Mouse (Mus musculus): ENCODE results near the gene Sirt2.

Gene Sirt2

DNA sequence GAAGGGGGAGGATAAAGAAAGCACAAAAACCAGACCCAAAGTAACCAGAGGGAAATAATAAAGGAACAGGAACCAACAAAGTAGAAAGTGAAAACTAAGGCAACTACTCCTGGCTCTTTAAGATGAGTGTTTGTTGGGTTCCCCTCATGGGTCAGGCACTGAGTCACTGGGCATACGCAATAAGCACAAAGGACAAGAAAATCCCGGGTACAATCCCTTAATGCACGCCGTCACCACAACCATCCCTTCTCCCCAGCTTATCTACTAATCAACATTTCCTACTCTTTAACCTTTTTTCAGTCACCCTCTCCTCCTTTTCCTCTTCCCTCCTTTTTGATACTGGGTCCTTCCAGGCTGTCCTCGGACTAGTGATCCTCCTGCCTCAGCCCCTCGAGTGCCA lies 1.3 kb upstream of the Sirt2 start:
- ATAC-seq (ENCODE audit: insufficient number of reproducible peaks, low FRiP score, low TSS enrichment): no peak

DNA sequence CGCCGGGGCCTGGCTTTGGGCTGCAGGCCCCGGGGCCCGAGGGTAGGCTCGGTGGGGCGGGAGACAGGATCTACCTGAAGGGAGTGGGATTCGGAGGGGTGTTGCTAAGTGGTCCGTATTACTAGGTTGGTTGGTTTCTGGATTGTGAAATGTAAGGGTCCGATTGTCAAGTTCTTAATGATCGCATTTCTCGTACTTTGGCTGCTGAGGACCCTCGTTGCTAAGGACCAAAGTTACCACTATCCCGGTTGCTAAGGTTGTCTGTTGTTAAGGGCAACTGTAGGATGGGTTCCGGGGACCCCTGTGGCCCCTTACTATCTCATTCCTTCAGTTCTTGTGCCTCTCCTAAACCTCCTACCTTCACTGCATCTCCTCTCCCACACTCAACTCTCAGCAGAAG lies 375 bp downstream of the Sirt2 start:
- no peak for ATAC-seq (ENCODE audit: insufficient number of reproducible peaks, low FRiP score, low TSS enrichment)

DNA sequence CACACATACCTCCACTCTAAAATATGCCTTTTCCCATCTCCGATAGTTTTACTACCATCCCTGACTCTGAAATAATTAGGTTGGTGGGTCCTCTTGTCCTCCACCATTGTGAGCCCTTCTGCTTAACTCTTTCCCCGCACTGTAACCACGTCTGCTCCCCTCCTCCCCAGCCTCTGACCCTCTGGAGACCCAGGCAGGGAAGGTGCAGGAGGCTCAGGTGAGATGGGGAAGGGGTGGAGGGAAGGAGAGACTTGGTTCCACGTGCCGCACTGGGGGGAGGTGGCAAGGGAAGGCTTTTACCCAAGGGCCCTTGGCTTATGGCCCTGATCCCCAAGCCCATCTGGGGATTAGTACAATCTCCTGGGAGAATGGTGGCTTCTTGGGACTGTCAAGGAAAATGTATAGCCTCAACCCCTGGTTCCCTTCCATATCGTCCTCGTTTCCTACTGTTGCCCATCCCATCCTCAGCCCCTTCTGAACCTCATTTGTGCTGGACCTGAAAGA lies 979 bp downstream of the Sirt2 start, which contains the start of gene Nfkbib:
Gene Nfkbib, minus strand, starts transcription at position 51 of the 504 bp plus-strand sequence.
- ATAC-seq (ENCODE audit: insufficient number of reproducible peaks, low FRiP score, low TSS enrichment): no peak

DNA sequence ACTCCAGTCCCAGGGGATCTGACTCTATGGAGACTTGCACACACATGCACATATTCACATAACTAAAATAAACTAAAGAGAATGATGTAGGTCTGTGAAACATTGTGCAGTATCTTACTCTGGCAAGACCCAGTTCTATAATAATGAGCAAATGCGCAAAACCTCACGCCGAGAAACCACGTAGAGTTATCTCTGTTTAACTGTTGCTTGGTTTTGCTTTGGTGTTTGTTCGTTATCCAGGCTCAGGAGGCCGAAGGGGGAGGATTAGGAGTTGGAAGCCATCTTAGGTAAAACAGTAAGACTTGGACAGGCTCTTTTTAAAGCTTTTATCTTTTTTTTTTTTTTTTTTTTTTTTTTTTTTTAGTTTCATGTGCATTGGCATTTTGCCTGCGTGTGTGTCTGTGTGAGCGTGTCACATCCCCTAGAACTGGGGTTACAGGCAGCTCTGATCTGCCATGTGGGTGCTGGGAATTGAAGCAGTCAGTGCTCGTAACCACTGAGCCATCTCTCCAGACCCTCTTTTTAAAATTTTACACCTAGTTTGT lies 3.0 kb downstream of the Sirt2 start:
- ATAC-seq (ENCODE audit: insufficient number of reproducible peaks, low FRiP score, low TSS enrichment): no peak

DNA sequence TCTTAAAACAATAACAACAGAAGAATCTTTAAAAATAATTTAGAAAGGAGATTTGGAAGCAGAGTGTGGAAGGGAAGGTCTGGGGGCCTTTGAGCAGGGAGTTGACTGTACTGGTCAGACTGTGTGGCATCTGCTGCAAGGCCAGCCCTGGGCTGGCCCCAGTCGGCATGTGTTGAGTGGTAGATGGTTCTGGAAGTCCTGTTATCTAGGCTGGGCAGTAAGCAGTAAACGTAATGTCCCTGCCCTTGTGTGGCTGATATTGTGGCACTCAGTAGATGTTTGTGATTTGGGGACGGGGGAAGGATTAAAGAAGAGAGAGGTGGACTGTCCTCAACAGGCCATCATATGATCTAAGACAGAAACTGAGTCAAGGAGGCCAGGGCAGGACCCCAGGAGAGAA lies 3.8 kb downstream of the Sirt2 start:
- ATAC-seq (ENCODE audit: insufficient number of reproducible peaks, low FRiP score, low TSS enrichment): no peak

DNA sequence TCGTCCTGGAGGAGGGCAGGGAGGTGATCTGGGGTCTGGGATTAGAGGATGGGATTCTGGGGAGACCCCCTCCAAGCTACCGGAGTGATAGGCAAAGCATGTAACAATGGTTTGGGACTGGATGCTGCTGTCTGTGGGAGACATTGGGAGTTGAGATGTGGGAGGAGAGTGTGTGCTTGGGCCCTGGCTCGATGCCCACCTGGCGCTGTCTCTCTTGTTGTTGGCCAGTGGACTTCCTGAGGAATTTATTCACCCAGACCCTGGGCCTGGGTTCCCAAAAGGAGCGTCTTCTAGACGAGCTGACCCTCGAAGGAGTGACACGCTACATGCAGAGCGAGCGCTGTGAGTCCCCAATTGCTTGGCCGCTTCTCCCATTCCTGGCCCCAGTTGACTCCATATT lies 5.3 kb downstream of the Sirt2 start:
- no peak for ATAC-seq (ENCODE audit: insufficient number of reproducible peaks, low FRiP score, low TSS enrichment)

DNA sequence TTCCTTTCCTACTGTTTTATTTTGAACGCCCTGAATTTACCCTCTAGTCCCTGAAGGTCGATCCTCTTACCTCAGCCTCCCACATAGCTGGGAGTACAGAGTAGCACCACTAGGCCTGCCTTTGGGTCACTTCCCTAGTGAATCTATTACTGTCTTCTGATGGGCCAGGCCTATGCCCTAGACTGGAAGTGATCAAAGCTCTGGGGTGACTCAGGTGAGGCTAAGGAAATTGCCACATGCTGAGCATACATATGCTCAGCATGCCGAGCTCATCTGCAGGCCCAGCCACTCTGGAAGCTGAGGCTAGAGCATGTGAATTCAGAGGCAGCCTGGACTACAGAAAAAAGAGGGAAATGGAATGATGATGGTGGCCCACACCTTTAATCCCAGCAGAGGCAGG lies 6.6 kb downstream of the Sirt2 start:
- ATAC-seq (ENCODE audit: insufficient number of reproducible peaks, low FRiP score, low TSS enrichment): peak; percentile 63; the same call in 1 of the 2 replicates

DNA sequence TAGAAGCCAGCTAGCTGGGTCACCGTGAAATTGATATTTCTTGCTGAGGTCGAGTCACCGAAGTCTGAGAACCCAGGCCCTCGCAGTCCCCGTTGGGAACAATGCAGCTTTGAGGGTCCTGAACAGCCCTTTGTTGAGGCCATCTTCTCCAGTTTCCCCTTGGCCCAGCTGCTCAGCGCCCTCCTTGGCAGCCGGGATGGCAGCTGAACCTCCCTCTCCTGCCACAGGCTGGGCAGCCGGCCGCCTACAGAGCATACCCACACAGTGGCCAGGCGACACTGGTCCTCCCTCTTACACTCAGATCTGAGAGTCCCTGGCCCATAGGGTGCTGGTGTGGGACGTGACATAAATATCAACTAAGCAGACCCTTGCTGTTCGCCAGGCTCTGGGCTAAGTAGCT lies 7.6 kb downstream of the Sirt2 start:
- ATAC-seq (ENCODE audit: insufficient number of reproducible peaks, low FRiP score, low TSS enrichment): no peak

DNA sequence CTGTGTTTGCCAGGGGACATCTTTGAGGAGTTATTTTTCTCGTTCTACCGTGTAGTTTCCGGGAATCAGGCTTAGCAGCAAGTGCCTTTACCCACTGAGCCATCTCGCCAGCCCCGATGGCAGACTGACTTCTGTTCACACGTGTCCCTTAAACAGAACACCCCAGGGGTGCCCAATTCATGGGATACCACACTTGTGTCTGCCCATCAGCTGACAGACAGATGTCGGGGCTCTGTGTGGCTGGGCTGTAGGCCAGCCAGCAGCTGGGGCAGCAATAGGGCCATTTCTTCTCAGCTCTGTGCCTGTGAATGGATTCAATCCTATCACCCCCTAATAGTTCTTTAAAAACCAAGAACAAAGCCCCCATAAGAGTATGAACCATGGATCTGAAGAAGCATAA lies 8.6 kb downstream of the Sirt2 start:
- no peak for ATAC-seq (ENCODE audit: insufficient number of reproducible peaks, low FRiP score, low TSS enrichment)

DNA sequence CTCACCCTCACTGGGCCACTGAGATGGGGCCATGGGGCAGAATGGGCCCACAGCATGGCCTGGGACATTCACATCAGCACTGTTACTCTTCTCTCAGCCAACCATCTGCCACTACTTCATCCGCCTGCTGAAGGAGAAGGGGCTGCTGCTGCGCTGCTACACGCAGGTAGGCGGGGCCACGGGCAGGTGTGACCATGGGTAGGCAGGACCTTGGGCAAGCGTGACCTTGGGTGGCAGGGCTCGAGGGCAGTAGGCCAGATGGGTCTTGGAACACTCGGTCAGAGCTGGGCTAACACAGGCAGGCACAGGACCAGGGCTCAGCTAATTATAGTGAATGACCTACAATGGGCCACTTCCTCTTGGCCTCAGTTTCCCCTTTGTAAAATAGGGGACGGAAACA lies 12.3 kb downstream of the Sirt2 start:
- ATAC-seq (ENCODE audit: insufficient number of reproducible peaks, low FRiP score, low TSS enrichment): no peak

DNA sequence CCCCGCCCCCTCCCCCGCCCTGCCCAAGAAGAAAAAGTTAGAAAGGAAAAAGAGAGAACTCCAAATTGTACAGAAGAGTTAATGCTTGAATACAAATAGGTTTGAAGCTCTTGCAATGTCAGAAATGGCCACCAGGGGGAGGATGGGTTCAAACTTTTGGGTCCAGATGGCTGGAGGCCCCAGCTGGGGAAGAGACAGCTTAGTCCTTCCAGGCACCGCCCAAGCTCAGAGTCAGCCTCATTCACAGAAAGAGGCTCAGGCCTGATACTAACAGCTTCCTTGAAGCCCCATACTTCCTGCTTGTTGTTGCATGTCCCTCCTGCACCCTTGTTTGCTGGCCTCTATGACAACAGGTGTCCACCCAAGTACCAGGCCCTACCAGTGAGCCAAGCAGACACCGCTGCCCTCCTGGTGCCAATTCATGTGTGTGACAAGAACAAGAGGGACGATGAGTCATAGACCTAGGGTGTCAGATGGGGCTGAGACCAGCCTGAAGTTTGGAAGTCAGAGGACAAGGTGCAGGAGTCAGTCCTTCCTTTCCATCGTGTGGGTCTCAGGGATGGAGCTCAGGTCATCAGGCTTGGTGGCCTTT lies 13.6 kb downstream of the Sirt2 start:
- ATAC-seq (ENCODE audit: insufficient number of reproducible peaks, low FRiP score, low TSS enrichment): peak; percentile 78; the same call in 1 of the 2 replicates

DNA sequence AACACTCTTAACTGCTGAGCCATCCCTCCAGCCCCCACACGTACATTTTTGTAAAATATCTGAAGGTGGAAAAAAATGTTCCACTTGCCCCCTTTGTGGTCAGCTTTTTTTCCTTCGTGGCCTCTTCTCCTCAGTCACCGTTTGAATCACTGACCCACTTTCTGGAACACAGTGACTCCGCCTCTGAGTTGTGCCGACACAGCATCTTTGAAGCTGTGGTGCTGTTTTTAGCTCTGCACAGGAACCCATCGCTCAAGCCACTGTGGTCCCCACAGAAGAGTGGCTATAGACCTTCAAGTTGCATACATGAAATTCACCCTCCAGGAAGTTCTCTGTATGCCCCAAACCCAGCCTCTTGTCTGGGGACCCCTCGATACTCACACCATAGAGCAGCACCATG lies 14.3 kb downstream of the Sirt2 start:
- ATAC-seq (ENCODE audit: insufficient number of reproducible peaks, low FRiP score, low TSS enrichment): no peak

DNA sequence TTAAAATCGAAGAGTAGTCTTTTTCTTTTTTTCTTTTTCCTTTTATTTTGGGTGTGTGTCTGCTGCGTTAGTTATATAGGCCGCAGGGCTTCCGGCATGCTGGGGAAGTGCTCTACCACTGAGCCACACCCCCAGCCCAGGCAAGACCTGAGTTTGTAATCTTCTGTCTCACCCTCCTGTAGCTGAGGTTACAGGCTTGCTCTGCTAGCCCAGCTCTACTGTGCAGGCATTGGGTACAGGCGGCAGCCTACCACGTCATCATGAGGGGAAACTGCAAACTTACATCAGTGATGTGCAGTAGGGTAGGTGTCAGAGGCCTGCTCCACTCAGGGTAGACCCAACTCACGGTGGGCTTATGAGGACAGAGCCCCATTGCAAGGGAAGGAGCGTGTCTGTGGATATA lies 14.7 kb downstream of the Sirt2 start:
- ATAC-seq (ENCODE audit: insufficient number of reproducible peaks, low FRiP score, low TSS enrichment): no peak

DNA sequence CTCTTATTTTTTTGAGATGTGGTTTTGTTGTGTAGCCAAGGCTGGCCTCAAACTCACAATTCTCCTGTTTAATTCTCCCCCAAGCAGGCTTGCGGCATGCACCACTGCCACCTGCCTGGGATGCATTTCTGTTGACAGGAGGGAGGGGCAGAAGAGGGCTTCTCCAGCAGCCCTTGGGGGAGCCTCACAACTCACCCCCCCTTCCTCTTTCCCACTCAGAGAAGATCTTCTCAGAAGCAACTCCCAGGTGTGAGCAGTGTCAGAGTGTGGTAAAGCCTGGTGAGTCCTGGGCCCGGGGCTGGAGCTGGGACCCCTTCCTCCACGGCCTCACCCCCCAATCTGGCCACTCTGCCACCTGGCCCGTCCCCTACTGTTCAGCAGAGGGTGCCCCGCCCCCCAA lies 18.6 kb downstream of the Sirt2 start:
- no peak for ATAC-seq (ENCODE audit: insufficient number of reproducible peaks, low FRiP score, low TSS enrichment)

DNA sequence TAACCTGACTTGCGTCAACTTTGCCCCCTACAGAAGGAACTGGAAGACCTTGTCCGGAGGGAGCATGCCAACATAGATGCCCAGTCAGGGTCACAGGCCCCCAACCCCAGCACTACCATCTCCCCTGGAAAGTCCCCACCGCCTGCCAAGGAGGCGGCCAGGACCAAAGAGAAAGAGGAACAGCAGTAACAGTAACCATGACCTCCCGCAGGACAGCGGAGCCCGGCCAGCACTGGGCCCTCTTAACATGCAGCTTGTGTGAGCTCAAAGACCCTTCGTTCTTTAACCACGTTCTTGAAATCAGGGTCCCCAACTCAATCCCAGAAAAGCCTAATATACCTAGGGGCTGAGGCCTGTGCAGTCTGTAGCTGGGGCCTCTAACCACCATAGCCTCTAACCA lies 21.3 kb downstream of the Sirt2 start:
- no peak for ATAC-seq (ENCODE audit: insufficient number of reproducible peaks, low FRiP score, low TSS enrichment)

DNA sequence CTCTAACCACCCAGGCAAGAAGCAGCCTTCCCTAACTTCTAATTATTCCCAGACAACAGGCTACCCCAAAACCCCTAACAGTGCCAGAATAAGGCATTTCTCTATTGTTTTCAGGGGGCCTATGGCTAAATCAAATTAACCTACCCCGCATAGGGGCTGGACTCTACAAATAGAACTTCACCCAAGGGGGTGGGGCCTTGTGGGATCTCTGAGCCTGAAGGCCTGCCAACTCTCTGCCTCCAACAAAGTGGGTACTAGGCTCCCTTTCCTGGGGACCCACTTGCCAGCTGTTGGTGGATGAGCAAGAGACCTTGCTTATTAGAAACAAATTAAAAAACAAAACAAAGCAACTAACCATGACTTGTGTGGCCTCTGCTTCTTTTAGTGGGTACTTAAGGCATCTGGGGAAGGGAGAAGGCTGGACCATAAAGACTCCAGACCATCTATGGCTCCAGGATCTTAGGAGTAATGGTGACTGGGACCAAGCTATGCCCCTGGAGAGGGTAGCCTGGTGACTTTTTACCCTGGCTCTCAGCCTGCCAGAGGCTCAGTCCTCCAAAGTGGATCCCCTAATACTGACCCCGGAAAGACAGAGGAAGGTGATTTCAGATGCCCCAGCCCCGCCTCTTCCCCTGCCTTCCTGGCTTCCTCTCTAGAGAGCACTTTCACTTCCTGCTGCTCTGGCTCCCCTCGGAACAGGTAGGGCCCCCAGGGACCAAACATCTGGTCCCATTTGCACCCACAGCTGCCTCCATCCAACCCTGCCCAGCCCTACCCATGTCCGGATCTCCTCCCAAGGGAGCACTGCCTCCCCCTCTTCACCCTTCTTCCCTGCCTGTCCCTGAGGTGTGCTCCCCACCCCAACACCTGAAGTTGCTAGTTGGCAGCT lies 22.0 kb downstream of the Sirt2 start, which contains the start of gene Rinl:
Gene Rinl, plus strand, starts transcription at position 663 of the 889 bp plus-strand sequence.
- no peak for ATAC-seq (ENCODE audit: insufficient number of reproducible peaks, low FRiP score, low TSS enrichment)

DNA sequence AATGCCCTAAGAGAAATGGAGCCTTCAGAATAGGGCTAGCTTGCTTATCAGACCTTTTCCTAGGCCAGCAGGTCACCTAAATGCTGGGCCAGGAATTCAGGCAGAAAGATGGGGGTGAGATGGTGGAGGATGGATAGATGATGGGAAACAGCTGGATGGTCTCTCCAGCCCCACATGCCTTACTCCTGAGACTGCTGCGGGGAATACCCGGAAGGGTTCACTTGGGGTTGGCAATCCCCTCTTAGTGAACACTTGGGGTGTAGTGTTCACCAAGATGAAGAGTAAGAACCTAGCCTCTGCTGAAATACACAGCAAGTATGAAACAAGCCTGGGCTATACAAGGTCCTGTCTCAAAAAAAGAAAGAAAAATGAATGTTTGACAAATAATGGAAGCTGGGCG lies 22.7 kb downstream of the Sirt2 start:
- ATAC-seq (ENCODE audit: insufficient number of reproducible peaks, low FRiP score, low TSS enrichment): no peak

DNA sequence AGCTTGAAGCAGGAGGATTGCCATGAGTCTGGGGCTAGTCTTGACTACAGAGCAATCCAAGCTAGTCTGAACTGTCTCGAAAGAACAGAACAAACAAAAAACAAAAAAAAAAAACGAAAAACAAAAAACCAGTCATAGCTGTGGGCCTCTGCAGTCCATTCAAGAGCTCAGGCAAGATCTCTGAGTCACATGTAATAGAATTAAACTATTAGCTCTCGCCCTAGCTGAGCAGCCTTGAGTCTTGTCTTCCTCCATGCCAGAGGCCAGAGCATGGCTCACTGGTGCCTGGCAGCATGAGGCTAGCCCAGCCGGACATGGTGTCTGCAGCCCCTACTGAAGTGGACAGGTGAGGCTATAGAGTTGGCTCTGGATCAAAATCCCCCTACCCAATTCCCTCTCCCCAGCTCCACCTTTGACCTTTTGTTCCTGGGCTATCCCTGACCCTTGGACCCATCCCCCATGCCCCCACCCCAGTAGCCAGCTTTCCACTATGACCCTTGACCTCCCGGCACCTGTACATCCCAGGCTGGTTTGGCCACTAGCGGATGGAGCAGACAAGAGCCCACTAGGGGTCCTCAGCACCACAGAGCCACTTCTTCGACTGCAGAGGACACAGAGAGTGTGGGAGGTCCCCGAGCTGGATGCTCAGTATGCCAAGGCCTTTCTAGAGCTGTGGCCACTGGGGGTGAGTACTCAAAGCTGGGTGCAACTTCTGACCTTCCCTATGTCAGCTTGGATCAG lies 23.7 kb downstream of the Sirt2 start:
- ATAC-seq (ENCODE audit: insufficient number of reproducible peaks, low FRiP score, low TSS enrichment): no peak

DNA sequence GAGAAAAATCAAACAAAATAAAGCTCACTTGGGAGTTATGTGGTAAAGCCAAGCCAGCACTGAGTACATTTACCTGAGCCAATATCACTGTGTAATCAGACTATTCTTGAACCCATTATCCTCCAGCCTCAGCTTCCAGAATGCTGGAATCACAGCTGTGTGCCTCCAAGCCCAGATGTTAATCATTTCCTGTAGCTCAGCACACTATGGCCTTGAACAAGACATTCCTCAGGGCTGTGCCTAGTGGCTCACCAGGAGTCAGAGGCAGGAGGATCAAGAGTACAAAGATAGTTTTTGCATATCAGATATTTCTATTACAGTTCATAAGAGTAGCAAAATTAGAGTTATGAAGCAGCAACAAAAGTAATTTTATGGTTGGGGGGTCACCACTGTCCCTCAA lies 25.2 kb downstream of the Sirt2 start:
- ATAC-seq (ENCODE audit: insufficient number of reproducible peaks, low FRiP score, low TSS enrichment): no peak

DNA sequence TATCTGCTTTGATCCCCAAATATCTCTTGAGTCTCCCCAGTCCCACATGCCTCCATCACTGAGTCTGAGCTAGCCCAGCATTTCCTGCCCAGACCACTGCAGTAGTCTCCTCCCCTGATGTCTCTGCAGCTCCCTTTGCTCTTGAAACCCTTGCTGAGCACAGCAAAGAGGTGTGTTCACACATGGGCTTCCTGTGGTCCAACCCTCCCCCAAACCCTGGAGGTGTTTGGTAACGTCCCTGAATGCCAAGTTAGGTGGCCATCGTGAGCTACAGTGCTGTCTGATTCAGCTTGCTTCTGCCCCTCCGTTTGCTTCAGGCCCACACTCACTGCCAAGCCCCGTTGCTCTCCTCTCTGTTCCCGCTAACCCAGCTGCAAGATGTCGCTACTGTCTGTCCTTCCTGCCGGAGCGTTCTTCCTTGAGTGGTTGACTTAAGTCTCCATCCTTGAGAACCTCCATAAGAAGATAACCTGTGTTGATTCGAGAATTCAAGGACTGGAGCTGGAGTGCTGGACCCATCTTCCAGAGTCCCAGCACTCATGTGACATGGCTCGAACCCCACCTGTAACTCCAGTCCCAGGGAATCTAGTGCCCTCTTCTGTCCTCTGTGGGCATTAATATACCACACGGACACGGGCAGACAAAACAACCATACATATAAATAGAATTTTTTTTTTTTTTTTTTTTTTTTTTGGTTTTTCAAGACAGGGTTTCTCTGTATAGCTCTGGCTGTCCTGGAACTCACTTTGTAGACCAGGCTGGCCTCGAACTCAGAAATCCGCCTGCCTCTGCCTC lies 26.1 kb downstream of the Sirt2 start:
- no peak for ATAC-seq (ENCODE audit: insufficient number of reproducible peaks, low FRiP score, low TSS enrichment)
